Mouse (Mus musculus) forebrain, embryonic 14.5 days (tissue): ENCODE measurements at regions not wholly inside any gene's neighbourhood (a gene's known extent, or its start where the extent isn't known, plus 50 kb on each side); places are given as distances from the start of the nearest gene placed in this dataset.

Experiments
- ATAC-seq: fragments of 200-750 bp; cut with Nextera tagmentation; 2 replicates; pipeline ENCODE4 v1.8.0; 2017; ENCODE audit warnings: mild to moderate bottlenecking, moderate library complexity
- DNase-seq: peaks from one replicate; pipeline ENCODE4 v3.0.0-alpha.2; 2015; ENCODE audit warnings: low spot score
- H3K27ac ChIP-seq: fragments of 300-500 bp; sonication (generic); 2 replicates; pipeline ENCODE4 v1.5.1; 2014; ENCODE audit warnings: low read depth, mild to moderate bottlenecking, control low read depth, low read length, moderate library complexity
- H3K27me3 ChIP-seq: fragments of 300-500 bp; sonication (generic); replicated peaks from 2 replicates; pipeline ENCODE4 v1.6.1; 2014; ENCODE audit warnings: low read length, control low read depth, mixed read lengths; ENCODE audit not compliant: control insufficient read depth, insufficient read depth
- H3K36me3 ChIP-seq: fragments of 300-500 bp; sonication (generic); 2 replicates; pipeline ENCODE4 v1.6.1; 2014; ENCODE audit warnings: low read length, control low read depth; ENCODE audit not compliant: control insufficient read depth, insufficient read depth
- H3K4me1 ChIP-seq: fragments of 300-500 bp; sonication (generic); 2 replicates; pipeline ENCODE4 v1.6.1; 2014; ENCODE audit warnings: antibody characterized with exemption, low read length, control low read depth; ENCODE audit not compliant: control insufficient read depth, insufficient read depth
- H3K4me2 ChIP-seq: fragments of 300-500 bp; sonication (generic); 2 replicates; pipeline ENCODE4 v1.6.1; 2014; ENCODE audit warnings: mild to moderate bottlenecking, control low read depth, low read length
- H3K4me3 ChIP-seq: fragments of 300-500 bp; sonication (generic); 2 replicates; pipeline ENCODE4 v1.5.1; 2014; ENCODE audit warnings: low read depth, low read length, control low read depth
- H3K9ac ChIP-seq: fragments of 300-500 bp; sonication (generic); 2 replicates; pipeline ENCODE4 v1.6.1; 2014; ENCODE audit warnings: mild to moderate bottlenecking, low read length, control low read depth, moderate library complexity
- H3K9me3 ChIP-seq: fragments of 300-500 bp; sonication (generic); replicated peaks from 2 replicates; pipeline ENCODE4 v1.6.1; 2016; ENCODE audit warnings: low read length, control low read depth, mixed read lengths; ENCODE audit not compliant: control insufficient read depth
- WGBS: fragments of 180-500 bp; shearing (Covaris S2); extraction: QIAGEN DNeasy Blood & Tissue Kit; methylation state at CpG from one replicate; pipeline ENCODE4 v1.1.7; 2014; 5-methylcytosine and 5-hydroxymethylcytosine counted together

DNA sequence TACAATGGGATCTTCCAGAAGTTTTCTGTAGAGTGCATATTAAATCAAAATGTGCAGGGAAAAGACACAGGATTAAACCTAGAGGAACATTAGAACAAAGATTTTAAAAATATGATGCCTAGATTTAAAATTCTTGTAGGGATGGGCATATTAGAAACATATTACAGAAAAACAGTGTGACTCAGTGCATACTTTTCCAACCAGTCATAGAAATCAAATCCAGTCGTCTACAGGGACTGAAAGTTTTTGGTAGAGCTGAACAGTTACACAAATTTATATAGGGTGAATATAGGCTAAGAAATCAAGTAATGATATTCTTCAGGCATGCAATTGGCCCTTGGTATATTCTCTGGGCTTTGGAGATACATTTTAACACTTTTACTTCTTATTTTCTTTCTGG lies 845.3 kb upstream of the Rgs18 start:
- no peak for ATAC-seq
- no peak overlapping the region for H3K9ac ChIP-seq
- H3K27me3 ChIP-seq: no peaks in the 10 kb centered on the region
- no peaks in the 10 kb centered on the region for H3K9me3 ChIP-seq
- 86% methylated on average over 1 of the region's 1 CpGs for WGBS
- no peaks in the 10 kb centered on the region for H3K4me1 ChIP-seq
- H3K27ac ChIP-seq: no peak overlapping the region
- no peak for DNase-seq
- H3K4me2 ChIP-seq: no peak overlapping the region
- H3K36me3 ChIP-seq: no peaks in the 10 kb centered on the region
- H3K4me3 ChIP-seq: no peak overlapping the region

DNA sequence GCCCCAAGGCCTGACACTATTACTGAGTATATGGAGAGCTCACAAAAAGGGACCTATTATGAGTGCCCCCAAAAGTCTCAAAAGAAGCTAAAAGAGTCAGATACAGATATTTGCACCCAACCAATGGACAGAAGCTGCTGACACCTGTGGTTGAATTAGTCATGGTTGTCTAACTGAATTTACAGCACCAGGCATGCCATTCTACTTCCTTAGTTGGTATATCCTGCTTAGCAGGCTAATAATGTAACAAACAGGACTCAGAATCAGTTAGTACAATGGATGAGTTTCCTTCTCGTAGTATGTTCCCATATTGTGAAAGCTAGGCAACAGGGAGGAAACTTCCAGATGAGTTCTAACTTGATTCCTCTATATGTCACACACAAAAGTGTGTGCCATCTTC lies 839.1 kb upstream of the Rgs18 start:
- 88% methylated on average over 1 of the region's 1 CpGs for WGBS
- Histone ChIP-seq H3K4me1 (no peaks in the 10 kb centered on the region), H3K27me3 (no peaks in the 10 kb centered on the region), H3K4me3 (no peak overlapping the region), H3K27ac (no peak overlapping the region), H3K36me3 (no peaks in the 10 kb centered on the region), H3K9me3 (no peaks in the 10 kb centered on the region), H3K4me2 (no peak overlapping the region), H3K9ac (no peak overlapping the region)
- no peak for DNase-seq
- no peak for ATAC-seq

GRCm38 (mm10) chr1:145596983-145597382 lies 821.7 kb upstream of the Rgs18 start:
- Histone ChIP-seq H3K27ac (no peak overlapping the region), H3K36me3 (no peaks in the 10 kb centered on the region), H3K4me2 (no peak overlapping the region), H3K9me3 (no peaks in the 10 kb centered on the region), H3K4me3 (no peak overlapping the region), H3K27me3 (no peaks in the 10 kb centered on the region), H3K9ac (no peak overlapping the region), H3K4me1 (no peaks in the 10 kb centered on the region)
- DNase-seq: no peak
- 86% methylated on average over 3 of the region's 3 CpGs for WGBS
- ATAC-seq: no peak

DNA sequence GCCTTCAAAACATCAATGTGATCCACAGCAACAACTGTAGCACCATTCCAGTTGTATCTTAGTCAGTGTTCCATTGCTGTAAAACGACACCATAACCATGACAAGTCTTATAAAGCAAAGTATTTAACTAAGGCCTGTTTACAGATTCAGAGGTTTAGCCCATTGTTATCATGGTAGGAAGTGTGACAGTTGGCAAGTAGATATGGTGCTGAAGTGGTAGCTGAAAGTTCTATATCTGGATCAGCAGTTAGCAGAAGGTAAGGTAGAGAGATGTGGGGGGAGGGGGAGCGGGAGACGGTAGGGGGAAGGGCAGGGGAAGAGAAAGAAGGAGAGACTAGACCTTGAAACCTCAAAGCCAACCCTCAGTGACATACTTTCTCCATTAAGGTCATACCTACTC lies 804.2 kb upstream of the Rgs18 start:
- Histone ChIP-seq H3K36me3 (no peaks in the 10 kb centered on the region), H3K4me3 (no peak overlapping the region), H3K9me3 (no peaks in the 10 kb centered on the region), H3K4me2 (no peak overlapping the region), H3K9ac (no peak overlapping the region), H3K27ac (no peak overlapping the region), H3K27me3 (no peaks in the 10 kb centered on the region), H3K4me1 (no peaks in the 10 kb centered on the region)
- DNase-seq: no peak
- no peak for ATAC-seq
- WGBS: 90% methylated on average over 3 of the region's 3 CpGs

- Histone ChIP-seq H3K27ac (no peak overlapping the region), H3K9ac (no peak overlapping the region), H3K4me3 (no peak overlapping the region), H3K4me2 (no peak overlapping the region), H3K9me3 (no peaks in the 10 kb centered on the region), H3K27me3 (no peaks in the 10 kb centered on the region), H3K4me1 (no peaks in the 10 kb centered on the region), H3K36me3 (no peaks in the 10 kb centered on the region)
- WGBS: 2% methylated on average over 2 of the region's 2 CpGs
- peak; percentile 50; the same call in 1 of the 2 replicates for ATAC-seq
- DNase-seq: peak; percentile 19
These were observed 794.8 kb upstream of the Rgs18 start for GRCm38 (mm10) chr1:145570012-145570411.

DNA sequence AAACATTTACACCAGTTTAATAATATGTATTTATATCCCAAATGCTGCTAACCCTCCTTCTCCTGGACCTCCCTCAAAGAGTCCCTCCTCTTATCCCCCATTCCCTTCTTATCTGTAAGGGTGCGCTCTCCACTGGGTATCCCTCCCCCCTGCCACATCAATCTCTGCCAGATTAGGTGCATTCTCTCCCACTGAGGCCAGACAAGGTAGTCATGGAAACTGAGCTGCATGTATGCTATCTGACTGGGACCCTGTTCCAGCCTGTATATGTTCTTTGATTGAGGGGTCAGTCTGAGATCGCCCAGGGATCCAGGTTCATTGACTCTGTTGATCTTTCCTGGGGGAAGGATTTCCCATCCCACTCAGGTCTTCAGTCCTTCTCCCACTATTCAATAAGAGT lies 786.1 kb upstream of the Rgs18 start:
- no peaks in the 10 kb centered on the region for H3K9me3 ChIP-seq
- ATAC-seq (no peak), DNase-seq (no peak)
- no peaks in the 10 kb centered on the region for H3K27me3 ChIP-seq
- H3K36me3 ChIP-seq: no peaks in the 10 kb centered on the region
- H3K4me2 ChIP-seq: no peak overlapping the region
- H3K9ac ChIP-seq: no peak overlapping the region
- no peak overlapping the region for H3K27ac ChIP-seq
- 67% methylated on average over 2 of the region's 2 CpGs for WGBS
- H3K4me3 ChIP-seq: no peak overlapping the region
- H3K4me1 ChIP-seq: no peaks in the 10 kb centered on the region
